Mouse (Mus musculus) heart, adult 10 weeks (tissue): ENCODE data around the gene Lrrn4cl. TPM values are rescaled to one million over a fixed set of nuclear protein-coding genes. Genes with fewer than 3 reads are reported as not detected.

Source experiments
- polyA plus RNA-seq: library from polyadenylated mRNA; stranded (reverse); fragments of 350-450 nt; fragmentation: Illumina TruSeq; extraction: RNeasy Lipid Tissue Mini Kit (QIAGEN cat#74804); gene quantifications from one replicate; pipeline ENCODE4 v1.2.3, GENCODE M21; 2014; ENCODE audit warnings: low read depth, low replicate concordance

The Lrrn4cl gene
- 3.0 TPM for polyA plus RNA-seq

GRCm38 (mm10) chr19:8850402-8850901 is at the start of gene Lrrn4cl:
Gene Lrrn4cl (plus strand): TSS chr19:8850768.

GRCm38 (mm10) chr19:8802130-8802821 is 48.3 kb upstream of the Lrrn4cl start, which contains the start of gene Zbtb3:
Gene Zbtb3 (plus strand): TSS chr19:8802555.

GRCm38 (mm10) chr19:8818801-8819595 is 31.6 kb upstream of the Lrrn4cl start, which contains the start of gene Ttc9c:
Gene Ttc9c (minus strand): TSS chr19:8819333.

GRCm38 (mm10) chr19:8819596-8820423 is 30.8 kb upstream of the Lrrn4cl start, which contains the start of gene Hnrnpul2:
Gene Hnrnpul2 (plus strand): TSS chr19:8820010.

GRCm38 (mm10) chr19:8829660-8830059 is 20.9 kb upstream of the Lrrn4cl start, which contains the start of gene AC129217.1:
Gene AC129217.1 (plus strand): TSS chr19:8829773.

GRCm38 (mm10) chr19:8837251-8837791 is 13.2 kb upstream of the Lrrn4cl start, which contains the start of gene Bscl2:
Gene Bscl2 (plus strand): TSS chr19:8837467.

GRCm38 (mm10) chr19:8839103-8839907 is 11.3 kb upstream of the Lrrn4cl start, which contains the start of gene Gng3:
Gene Gng3 (minus strand): TSS chr19:8839194.

GRCm38 (mm10) chr19:8871267-8872186 is 21.0 kb downstream of the Lrrn4cl start, which contains the start of gene Ubxn1:
Gene Ubxn1 (plus strand): TSS chr19:8871496.

GRCm38 (mm10) chr19:8880311-8881033 is 29.9 kb downstream of the Lrrn4cl start, which contains the start of gene Uqcc3:
Gene Uqcc3 (minus strand): TSS chr19:8880923.

GRCm38 (mm10) chr19:8883616-8884015 is 33.0 kb downstream of the Lrrn4cl start, which contains the start of the genes Lbhd1 and Gm49403:
Gene Lbhd1 (plus strand): TSS chr19:8883732.
Gene Gm49403 (plus strand): TSS chr19:8883930.

GRCm38 (mm10) chr19:8888511-8889385 is 38.2 kb downstream of the Lrrn4cl start, which contains the start of the genes 1810009A15Rik and Gm49416:
Gene 1810009A15Rik (plus strand): TSS chr19:8888853.
Gene Gm49416 (plus strand): TSS chr19:8888926.

GRCm38 (mm10) chr19:8892829-8893766 is 42.5 kb downstream of the Lrrn4cl start, which contains the start of gene Ints5:
Gene Ints5 (plus strand): TSS chr19:8893005.

GRCm38 (mm10) chr19:8897865-8898495 is 47.4 kb downstream of the Lrrn4cl start, which contains the start of gene Ganab:
Gene Ganab (plus strand): TSS chr19:8898071.

